Mouse (Mus musculus): Measurements from ENCODE around the gene Gpank1. TPM values are rescaled to one million over a fixed set of nuclear protein-coding genes. Genes with fewer than 3 reads are reported as not detected.
A peak's percentile ranks its signal among the peaks of the same experiment; 100 is the strongest.

Gene Gpank1
- polyA plus RNA-seq, 1 experiment from 2014 or later: 23.7 TPM

DNA sequence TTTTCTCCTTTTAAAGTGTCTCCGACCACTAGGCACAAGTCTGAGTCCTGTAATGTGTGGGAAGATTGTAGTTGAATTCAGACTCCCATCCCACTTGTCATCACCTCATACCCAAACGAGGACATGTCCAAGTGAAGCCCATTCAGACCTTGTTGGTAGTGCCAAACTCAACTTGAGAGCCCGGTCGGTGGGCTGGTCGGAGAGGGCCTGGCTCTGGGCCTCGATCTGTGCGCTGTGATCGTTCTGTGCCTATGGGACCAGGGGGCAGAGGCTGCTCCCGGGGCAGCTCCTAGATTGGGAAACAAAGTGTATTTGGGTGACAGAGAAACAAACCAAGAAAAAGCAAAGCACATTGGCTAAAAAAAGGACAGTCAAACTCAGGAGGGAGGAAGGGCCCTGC is 31.8 kb downstream of the Gpank1 start:
- H3K4me2 ChIP-seq: no peak overlapping the region
- no peaks in the 10 kb centered on the region for H3K27me3 ChIP-seq
- no peak overlapping the region for H3K27ac ChIP-seq
- H3K36me3 ChIP-seq: peaks cover 100% of the 10 kb centered on the region
- H3K4me3 ChIP-seq (replicated peaks): no peak overlapping the region
- H3K4me1 ChIP-seq (replicated peaks): peaks cover 11% of the 10 kb centered on the region; the same call in 1 of the 2 replicates
- 93% methylated on average over 9 of the region's 9 CpGs for WGBS
- no peak for ATAC-seq (ENCODE audit: insufficient number of reproducible peaks, insufficient read depth, low FRiP score, low TSS enrichment, low read depth)
- no peak overlapping the region for H3K9ac ChIP-seq (replicated peaks)
- H3K9me3 ChIP-seq: no peaks in the 10 kb centered on the region

DNA sequence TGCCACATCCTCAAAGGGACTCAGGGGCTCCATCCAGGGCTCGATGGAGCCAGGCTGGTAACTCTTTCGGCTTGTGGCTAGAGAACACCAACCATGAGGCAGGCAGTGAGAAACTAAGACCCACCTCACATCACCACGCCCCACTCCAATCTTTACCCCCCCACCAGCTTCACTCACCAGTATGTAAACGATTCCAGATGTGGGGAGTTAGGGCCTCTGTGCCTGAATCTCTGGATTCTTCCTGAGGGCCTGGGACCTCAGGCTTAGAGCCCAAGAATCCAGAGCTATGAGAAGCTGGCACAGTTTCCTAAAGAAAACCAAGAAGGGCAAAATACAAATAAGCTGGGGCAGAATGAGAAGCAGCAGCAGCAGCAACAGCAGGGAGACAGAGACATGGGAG is 32.7 kb downstream of the Gpank1 start:
- no peak overlapping the region for H3K9ac ChIP-seq (replicated peaks)
- ATAC-seq (ENCODE audit: insufficient number of reproducible peaks, insufficient read depth, low FRiP score, low TSS enrichment, low read depth): no peak
- H3K9me3 ChIP-seq: no peaks in the 10 kb centered on the region
- WGBS: 59% methylated on average over 4 of the region's 4 CpGs
- no peaks in the 10 kb centered on the region for H3K27me3 ChIP-seq
- H3K4me2 ChIP-seq: no peak overlapping the region
- H3K36me3 ChIP-seq: peaks cover 100% of the 10 kb centered on the region
- peaks cover 11% of the 10 kb centered on the region; the same call in 1 of the 2 replicates for H3K4me1 ChIP-seq (replicated peaks)
- no peak overlapping the region for H3K27ac ChIP-seq
- no peak overlapping the region for H3K4me3 ChIP-seq (replicated peaks)

DNA sequence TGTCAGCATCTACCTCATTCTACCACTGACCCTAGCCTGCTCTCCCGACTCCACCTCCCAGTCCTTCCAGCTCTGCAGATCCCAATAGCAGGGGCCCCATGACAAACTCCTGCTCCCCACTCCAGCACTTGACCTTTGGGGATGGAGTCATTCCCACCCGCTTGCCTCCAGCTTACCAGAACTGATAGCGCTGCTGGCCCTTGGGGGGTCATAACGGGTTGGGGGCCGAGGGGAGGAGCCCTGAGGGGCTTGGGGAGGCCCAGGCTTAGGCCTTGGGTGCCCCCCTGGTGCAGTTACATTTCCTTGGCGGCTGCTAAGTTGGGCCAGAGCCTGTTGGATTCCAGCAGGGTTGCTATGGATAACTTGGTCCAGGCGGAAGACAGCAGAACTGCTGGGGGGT is 33.4 kb downstream of the Gpank1 start:
- Histone ChIP-seq H3K9me3 (no peaks in the 10 kb centered on the region), H3K36me3 (peaks cover 100% of the 10 kb centered on the region), H3K4me3 (replicated peaks) (no peak overlapping the region), H3K27me3 (no peaks in the 10 kb centered on the region), H3K9ac (replicated peaks) (peak overlapping the region; percentile 42; the same call in 1 of the 2 replicates), H3K27ac (peak overlapping the region; percentile 17; the same call in 1 of the 2 replicates), H3K4me2 (no peak overlapping the region), H3K4me1 (replicated peaks) (peaks cover 11% of the 10 kb centered on the region; the same call in 1 of the 2 replicates)
- ATAC-seq (ENCODE audit: insufficient number of reproducible peaks, insufficient read depth, low FRiP score, low TSS enrichment, low read depth): no peak
- 86% methylated on average over 7 of the region's 7 CpGs for WGBS

DNA sequence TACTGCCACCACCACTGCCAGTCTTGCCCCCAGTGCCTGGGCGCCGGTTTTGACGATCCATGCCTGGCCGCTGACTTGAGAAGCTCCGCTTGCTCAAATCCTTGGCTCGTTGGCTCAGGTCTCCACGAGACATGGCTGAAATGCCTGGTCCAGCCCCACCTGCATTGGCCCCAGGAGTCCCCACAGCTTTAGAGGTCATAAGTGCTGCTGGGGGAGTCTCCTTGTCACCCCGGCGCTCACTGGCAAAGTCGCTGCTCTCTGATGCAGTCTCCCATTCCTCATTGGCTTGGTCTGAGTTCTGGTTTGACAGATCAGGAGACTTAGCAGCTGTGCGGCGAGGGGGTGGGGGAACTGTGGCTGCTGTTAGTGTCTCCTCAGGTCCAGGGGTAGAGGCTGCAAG is 34.2 kb downstream of the Gpank1 start:
- no peaks in the 10 kb centered on the region for H3K9me3 ChIP-seq
- peaks cover 11% of the 10 kb centered on the region; the same call in 1 of the 2 replicates for H3K4me1 ChIP-seq (replicated peaks)
- 92% methylated on average over 12 of the region's 12 CpGs for WGBS
- H3K4me2 ChIP-seq: no peak overlapping the region
- H3K4me3 ChIP-seq (replicated peaks): no peak overlapping the region
- H3K36me3 ChIP-seq: peaks cover 100% of the 10 kb centered on the region
- ATAC-seq (ENCODE audit: insufficient number of reproducible peaks, insufficient read depth, low FRiP score, low TSS enrichment, low read depth): no peak
- no peaks in the 10 kb centered on the region for H3K27me3 ChIP-seq
- no peak overlapping the region for H3K9ac ChIP-seq (replicated peaks)
- no peak overlapping the region for H3K27ac ChIP-seq

DNA sequence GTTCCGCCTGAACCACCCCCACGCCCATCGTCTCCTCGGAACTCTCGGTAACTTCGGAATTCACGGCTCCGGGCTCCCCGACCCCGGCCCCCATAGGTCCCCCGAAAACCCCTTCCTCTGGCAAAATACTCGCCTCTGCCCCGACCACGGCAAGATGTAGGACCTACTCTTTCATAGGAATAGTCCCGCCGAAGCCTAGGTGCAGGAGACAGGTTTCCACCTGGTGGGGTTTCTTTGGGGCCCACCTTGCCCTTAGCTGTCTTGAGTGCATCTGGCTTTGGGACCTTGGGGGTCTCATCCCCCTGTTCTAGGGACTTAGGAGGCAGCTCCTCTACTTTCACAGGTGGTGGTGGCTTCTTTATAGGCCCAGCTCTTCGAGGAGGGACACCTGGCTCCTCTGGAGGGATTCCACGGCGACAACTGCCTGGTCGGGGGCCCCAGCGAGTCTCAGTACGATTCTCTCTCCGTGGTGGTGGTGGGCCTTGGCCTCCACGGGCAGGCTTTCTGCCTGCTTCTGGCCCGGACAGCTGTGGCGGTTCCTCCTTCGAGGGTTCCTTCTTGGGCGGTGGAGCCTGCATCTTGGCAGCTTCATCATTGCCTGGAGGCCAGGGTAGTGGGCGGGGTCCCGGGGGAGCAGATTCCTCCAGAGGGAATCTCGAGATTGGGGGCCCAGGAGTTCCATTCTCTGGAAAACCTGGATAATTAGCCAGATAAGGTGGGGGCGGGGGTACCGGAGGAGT is 35.4 kb downstream of the Gpank1 start:
- Histone ChIP-seq H3K36me3 (peaks cover 100% of the 10 kb centered on the region), H3K9ac (replicated peaks) (no peak overlapping the region), H3K27ac (no peak overlapping the region), H3K9me3 (no peaks in the 10 kb centered on the region), H3K27me3 (no peaks in the 10 kb centered on the region), H3K4me3 (replicated peaks) (no peak overlapping the region), H3K4me2 (no peak overlapping the region), H3K4me1 (replicated peaks) (peaks cover 11% of the 10 kb centered on the region; the same call in 1 of the 2 replicates)
- no peak for ATAC-seq (ENCODE audit: insufficient number of reproducible peaks, insufficient read depth, low FRiP score, low TSS enrichment, low read depth)
- 91% methylated on average over 33 of the region's 33 CpGs for WGBS

DNA sequence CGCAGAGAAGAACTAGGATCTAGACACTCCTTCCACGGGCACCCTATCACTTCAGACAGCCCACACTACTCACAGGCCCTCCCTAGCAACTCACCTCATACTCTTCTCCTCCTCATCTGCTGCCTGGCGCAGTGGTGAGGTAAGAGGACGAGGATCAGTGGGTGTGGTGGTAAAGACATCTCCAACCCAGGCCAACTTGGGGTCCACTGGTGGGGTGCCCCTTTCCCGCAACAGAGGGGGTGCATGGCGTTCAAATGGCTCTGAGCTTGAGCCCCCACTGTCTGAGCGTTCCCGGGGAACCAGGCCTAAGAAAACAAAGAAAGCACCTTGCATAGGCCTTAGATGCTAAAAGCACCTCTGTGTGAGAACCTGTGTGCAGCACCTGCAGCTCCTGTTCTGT is 36.0 kb downstream of the Gpank1 start:
- ATAC-seq (ENCODE audit: insufficient number of reproducible peaks, insufficient read depth, low FRiP score, low TSS enrichment, low read depth): no peak
- H3K4me1 ChIP-seq (replicated peaks): peaks cover 11% of the 10 kb centered on the region; the same call in 1 of the 2 replicates
- peaks cover 100% of the 10 kb centered on the region for H3K36me3 ChIP-seq
- no peaks in the 10 kb centered on the region for H3K27me3 ChIP-seq
- no peak overlapping the region for H3K4me3 ChIP-seq (replicated peaks)
- 93% methylated on average over 8 of the region's 8 CpGs for WGBS
- H3K9ac ChIP-seq (replicated peaks): no peak overlapping the region
- H3K9me3 ChIP-seq: no peaks in the 10 kb centered on the region
- no peak overlapping the region for H3K27ac ChIP-seq
- no peak overlapping the region for H3K4me2 ChIP-seq

DNA sequence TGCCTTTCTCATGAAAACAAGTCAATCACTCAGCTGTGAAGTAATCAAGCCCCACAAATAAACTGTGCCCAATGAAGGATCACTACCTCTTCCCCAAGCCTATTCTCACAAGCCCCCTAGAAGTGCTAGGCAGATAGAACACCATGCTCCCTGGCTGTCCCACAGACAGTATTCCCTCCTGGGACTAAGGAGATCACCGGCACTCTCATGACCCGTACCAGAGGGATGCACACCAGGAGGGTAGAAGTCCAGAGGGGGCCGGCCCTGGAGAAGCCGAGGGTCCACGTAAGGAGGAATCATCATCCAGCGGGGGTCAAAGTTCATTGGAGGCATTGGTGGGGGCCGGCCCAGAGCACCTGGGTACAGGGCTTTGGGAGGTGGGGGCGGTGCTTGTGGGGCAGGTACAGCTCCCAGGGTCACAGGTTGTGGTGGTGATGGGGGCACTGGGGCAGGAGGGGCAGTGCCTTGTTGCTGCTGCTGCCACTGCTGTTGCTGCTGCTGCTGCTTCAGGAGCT is 36.5 kb downstream of the Gpank1 start:
- Histone ChIP-seq H3K36me3 (peaks cover 100% of the 10 kb centered on the region), H3K9ac (replicated peaks) (no peak overlapping the region), H3K9me3 (no peaks in the 10 kb centered on the region), H3K27ac (no peak overlapping the region), H3K4me3 (replicated peaks) (no peak overlapping the region), H3K4me1 (replicated peaks) (peaks cover 16% of the 10 kb centered on the region), H3K4me2 (no peak overlapping the region), H3K27me3 (no peaks in the 10 kb centered on the region)
- no peak for ATAC-seq (ENCODE audit: insufficient number of reproducible peaks, insufficient read depth, low FRiP score, low TSS enrichment, low read depth)
- WGBS: 90% methylated on average over 8 of the region's 8 CpGs

DNA sequence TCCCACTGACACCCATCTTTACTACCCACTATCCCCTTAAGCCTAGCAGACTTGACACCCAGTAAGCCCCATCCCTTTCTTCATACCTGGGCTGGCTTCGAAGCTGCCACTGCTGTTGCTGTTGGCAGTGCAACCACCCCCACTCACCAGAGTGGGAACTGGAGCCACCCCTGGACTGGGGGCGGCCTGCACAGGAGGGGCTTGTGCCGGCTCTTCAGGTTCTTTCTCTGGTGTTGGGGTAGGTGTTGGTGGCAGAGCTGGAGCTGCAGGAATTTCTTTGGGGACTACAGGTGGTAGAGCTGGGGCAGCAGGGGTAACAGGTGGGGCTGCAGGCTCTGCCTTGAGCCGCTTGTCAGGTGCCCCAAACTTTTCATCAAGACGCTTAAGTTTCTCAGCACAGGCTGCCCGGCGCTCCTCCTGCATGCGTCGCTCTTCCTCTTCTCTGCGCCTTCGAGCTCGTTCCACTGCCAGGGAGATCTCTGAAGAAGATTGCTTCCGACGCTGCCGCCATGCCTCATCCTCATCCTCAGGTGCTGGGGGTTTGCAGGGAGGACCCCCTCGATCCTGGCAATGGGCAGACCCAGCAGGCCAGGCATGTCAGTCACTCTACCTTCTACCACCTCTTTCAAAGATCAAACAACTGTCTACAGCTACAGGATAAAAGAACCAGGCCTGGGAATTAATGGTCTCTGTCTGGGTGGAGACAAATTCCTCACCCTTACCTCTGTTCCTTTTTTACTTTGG is 37.8 kb downstream of the Gpank1 start:
- ATAC-seq (ENCODE audit: insufficient number of reproducible peaks, insufficient read depth, low FRiP score, low TSS enrichment, low read depth): no peak
- no peak overlapping the region for H3K4me2 ChIP-seq
- H3K9me3 ChIP-seq: no peaks in the 10 kb centered on the region
- peaks cover 23% of the 10 kb centered on the region for H3K4me1 ChIP-seq (replicated peaks)
- H3K4me3 ChIP-seq (replicated peaks): no peak overlapping the region
- no peak overlapping the region for H3K9ac ChIP-seq (replicated peaks)
- H3K27me3 ChIP-seq: no peaks in the 10 kb centered on the region
- H3K27ac ChIP-seq: no peak overlapping the region
- H3K36me3 ChIP-seq: peaks cover 88% of the 10 kb centered on the region
- 93% methylated on average over 16 of the region's 16 CpGs for WGBS

DNA sequence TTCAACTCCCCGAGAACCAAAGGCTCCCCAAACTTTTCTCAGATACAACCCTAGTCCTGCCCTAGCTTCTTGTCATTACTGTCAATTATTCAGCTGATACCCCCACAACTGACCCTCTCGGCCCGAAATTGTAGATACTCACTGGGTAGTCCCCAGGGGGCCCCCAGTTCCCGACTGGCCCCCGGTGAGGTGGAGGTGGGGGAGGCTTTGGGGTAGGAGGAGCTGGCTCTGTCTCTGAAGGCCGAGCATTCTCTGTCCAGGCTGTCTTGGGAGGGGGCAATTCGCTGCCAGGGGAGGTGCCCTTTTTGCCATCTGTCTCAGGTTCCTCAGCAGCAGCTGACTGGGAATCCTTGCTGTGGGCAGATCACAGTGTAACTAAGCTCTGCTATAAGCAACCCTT is 38.4 kb downstream of the Gpank1 start:
- ATAC-seq (ENCODE audit: insufficient number of reproducible peaks, insufficient read depth, low FRiP score, low TSS enrichment, low read depth): no peak
- no peak overlapping the region for H3K4me3 ChIP-seq (replicated peaks)
- WGBS: 79% methylated on average over 7 of the region's 7 CpGs
- no peak overlapping the region for H3K9ac ChIP-seq (replicated peaks)
- H3K4me2 ChIP-seq: no peak overlapping the region
- no peaks in the 10 kb centered on the region for H3K27me3 ChIP-seq
- no peak overlapping the region for H3K27ac ChIP-seq
- peaks cover 19% of the 10 kb centered on the region for H3K4me1 ChIP-seq (replicated peaks)
- H3K36me3 ChIP-seq: peaks cover 82% of the 10 kb centered on the region
- no peaks in the 10 kb centered on the region for H3K9me3 ChIP-seq

DNA sequence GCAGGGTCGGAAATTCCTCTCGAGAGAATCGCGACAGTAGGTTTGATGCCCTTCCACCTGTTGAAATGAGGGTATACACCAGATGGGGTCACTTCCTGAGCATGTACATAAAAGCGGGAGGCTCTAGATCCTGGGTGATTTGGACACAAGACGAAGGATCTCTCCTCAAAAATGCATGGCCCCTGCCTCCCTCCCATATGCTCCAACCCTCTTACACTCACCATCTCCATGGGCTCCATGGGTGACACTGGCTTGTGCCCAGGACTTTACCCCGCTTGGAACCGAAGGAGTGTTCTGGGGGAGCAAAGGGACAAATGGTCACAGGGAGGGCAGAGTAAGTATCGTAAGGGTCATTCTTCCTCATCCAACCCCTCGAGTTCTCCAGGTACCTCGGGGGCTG is 40.2 kb downstream of the Gpank1 start:
- Histone ChIP-seq H3K36me3 (peaks cover 64% of the 10 kb centered on the region), H3K27ac (no peak overlapping the region), H3K27me3 (no peaks in the 10 kb centered on the region), H3K4me1 (replicated peaks) (peaks cover 20% of the 10 kb centered on the region), H3K9me3 (no peaks in the 10 kb centered on the region), H3K4me2 (no peak overlapping the region), H3K4me3 (replicated peaks) (no peak overlapping the region), H3K9ac (replicated peaks) (no peak overlapping the region)
- 82% methylated on average over 11 of the region's 11 CpGs for WGBS
- ATAC-seq (ENCODE audit: insufficient number of reproducible peaks, insufficient read depth, low FRiP score, low TSS enrichment, low read depth): no peak

DNA sequence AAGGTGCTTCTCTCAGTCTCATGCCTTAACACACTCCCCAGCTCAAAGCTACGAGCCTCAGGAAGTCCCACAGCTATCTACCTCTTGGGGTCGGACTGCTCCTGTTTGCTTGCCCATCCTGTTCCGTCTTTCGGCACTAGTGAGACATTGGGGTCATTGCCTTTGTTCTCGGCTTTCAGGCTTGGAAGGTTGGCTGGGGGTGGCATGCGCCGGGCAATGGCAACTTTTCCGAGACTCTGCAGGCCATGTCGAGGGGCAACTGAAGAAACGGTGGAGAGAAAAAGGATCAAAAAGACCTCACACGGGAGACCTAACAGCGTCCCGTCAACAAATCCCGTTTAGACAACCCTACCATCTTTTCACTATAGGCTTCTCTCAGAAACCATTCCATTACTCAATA is 40.9 kb downstream of the Gpank1 start:
- peak overlapping the region; percentile 92 for H3K4me2 ChIP-seq
- peaks cover 57% of the 10 kb centered on the region for H3K36me3 ChIP-seq
- H3K27ac ChIP-seq: 0 out of 2 replicates have a peak overlapping the region, but pooled peaks have one; percentile 53
- H3K27me3 ChIP-seq: no peaks in the 10 kb centered on the region
- peak overlapping the region; percentile 99; the same call in 1 of the 2 replicates for H3K4me3 ChIP-seq (replicated peaks)
- peaks cover 22% of the 10 kb centered on the region for H3K4me1 ChIP-seq (replicated peaks)
- 85% methylated on average over 14 of the region's 14 CpGs for WGBS
- ATAC-seq (ENCODE audit: insufficient number of reproducible peaks, insufficient read depth, low FRiP score, low TSS enrichment, low read depth): no peak
- H3K9me3 ChIP-seq: no peaks in the 10 kb centered on the region
- H3K9ac ChIP-seq (replicated peaks): peak overlapping the region; percentile 100; the same call in 1 of the 2 replicates

Data from limb, embryonic 12.5 days (tissue).